Mouse (Mus musculus) lung, postnatal 14 days (tissue): ENCODE results near the gene Mier2.

Experiments used
- DNase-seq: peaks from one replicate; pipeline ENCODE4 v3.0.0; 2021

Mier2 gene

GRCm38 (mm10) chr10:79538873-79539272, 16.1 kb downstream of the Mier2 start:
- DNase-seq, result no peak

GRCm38 (mm10) chr10:79538323-79538722, 16.7 kb downstream of the Mier2 start:
- DNase-seq, result no peak

GRCm38 (mm10) chr10:79537781-79538180, 17.2 kb downstream of the Mier2 start:
- no peak for DNase-seq

DNA sequence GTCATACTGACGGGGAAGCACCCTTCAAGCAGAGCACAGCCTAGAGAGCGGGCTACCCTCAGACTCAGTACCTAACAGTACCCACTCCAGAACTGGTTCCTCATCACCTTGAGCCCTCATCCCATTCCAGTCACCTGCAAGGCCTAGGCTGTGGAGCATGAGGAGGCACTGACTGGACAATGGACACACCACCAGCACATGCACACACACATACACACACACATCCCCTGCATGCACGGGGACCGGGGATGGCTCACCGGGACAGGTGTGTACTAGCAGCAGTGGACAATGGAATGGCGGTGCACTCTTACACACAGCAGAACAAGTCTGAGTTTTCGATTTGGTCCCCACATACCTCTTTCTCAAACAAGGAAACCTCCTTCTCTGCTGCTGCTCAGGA, 17.7 kb downstream of the Mier2 start:
- no peak for DNase-seq

DNA sequence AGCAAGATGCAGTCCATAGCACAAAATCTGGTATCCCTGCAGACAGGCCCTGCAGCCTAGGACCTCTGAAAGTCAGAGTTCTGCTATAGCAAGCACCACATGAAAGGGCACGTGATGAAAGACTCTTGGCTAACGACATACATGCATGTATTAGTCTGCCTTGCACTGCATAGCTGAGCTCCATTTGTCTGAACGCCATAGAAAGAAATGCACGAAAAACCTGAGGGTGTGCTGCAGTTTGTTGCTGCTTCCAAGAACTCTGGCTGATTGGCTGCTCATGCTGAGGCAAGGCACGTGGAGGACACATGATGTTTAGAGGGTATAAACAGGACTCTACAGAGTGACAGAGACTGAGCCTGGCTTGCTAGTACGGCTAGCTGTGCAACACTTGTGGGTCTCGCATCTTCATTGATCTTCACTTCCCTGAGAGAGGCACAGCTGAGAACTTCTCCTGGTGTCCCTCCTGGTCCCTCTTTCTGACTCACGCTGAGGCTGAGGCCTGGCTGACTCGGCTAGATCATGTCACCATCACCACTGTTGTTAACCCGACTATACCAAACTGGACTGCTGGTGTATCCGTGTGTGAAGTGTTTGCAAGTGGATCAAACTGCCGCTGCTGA, 18.4 kb downstream of the Mier2 start:
- no peak for DNase-seq

DNA sequence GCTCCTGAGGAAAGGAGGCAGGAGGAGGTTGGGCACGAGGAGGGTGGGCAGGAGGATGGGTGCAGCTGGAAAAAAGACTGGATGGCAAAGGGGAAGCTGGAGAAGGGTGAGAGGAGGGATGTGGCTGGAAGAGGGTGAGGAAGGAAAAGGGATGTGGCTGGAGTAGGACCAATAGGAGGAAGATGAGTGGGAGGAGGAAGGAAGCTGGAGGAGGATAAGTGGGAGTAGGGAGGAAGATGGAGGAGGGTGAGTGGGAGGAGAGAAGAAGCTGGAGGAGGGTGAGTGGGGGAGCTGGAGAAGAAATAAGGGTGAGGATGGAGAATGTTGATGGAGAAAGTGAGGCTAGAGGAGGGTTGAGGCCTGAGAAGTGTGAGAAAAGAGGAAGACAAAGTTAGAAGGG, 19.6 kb downstream of the Mier2 start:
- DNase-seq, result no peak

DNA sequence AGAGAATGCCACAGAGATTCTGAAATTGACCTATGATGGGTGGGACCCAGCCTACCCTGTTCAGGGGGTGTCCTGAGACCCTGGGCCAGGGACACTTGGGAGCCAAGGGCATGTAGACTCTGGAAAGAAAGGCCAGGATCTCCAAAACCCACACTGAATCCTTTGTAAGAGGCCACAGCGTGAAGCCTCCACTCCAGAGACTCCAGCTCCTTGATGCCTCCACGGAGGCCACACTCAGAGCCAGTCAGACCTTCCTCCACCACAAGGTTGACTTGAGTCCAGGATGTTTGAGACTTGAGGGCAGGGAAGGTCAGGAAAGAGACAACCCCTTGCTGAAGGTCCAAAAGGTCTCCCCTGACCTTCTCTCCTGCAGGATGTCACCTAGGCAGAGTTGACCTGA, 20.6 kb downstream of the Mier2 start:
- DNase-seq, result no peak

DNA sequence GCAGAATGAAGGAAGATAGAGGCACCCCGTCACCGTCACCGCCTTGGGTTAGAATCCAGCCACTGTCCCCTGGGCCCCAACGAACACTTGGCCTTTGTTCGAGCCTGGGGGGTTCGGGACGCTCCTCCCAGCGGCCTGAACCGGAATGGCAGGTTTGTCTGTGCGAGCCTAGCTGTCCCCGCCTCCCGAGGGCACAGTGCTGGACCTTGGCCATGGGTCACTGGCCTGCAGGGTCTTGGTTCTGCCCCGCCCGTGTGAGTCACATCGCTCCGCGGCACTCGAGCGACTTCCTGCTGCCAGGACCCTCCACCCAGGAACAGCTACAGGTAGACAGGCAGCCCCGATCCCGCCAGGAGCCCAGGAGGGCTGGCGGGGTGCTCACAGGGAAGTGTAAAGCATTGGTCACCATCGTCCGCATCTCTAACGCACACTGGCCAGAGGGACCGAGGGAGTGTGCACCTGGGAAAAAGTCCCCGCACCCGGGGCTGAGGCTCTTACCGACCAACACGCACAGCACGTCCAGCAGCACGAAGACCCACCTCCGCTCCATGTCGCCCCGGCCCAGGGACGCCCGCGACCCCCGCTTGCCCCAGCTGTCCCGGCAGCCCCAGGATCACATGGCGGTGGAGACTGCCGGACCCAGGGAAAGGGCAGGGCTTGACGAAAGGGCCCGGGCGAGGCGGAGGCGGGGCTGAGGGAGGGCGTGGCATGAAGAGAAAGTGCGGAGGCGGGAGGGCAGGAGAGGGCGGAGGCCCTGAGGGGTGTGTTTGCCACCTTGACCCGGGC, 21.7 kb downstream of the Mier2 start, which contains the start of gene Plpp2:
Plpp2 (minus strand) TSS at position 671 of the 786 bp plus-strand sequence.
- DNase-seq, result peak; percentile 85

- DNase-seq, result no peak
Observed at GRCm38 (mm10) chr10:79532678-79533077, 22.3 kb downstream of the Mier2 start.

DNA sequence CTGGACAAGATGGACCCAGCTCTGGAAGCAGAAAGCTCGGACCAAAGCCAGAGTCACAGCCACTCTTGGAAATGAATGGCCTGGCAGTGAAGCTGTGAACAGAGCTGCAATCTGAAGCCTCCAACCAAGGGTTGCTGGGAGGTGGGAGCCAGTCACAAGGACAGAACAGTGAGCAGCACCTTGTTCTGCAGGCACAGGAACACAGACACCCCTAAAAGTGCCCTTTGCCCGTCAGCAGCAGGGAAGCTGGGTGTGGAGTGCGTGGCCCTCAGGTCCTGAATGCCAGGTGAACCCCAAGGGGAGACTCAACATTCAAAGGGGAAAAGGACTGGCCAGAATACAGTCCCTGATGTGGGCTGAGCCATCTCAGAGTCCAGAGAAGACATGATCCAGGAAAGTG, 23.4 kb downstream of the Mier2 start:
- DNase-seq, result no peak

DNA sequence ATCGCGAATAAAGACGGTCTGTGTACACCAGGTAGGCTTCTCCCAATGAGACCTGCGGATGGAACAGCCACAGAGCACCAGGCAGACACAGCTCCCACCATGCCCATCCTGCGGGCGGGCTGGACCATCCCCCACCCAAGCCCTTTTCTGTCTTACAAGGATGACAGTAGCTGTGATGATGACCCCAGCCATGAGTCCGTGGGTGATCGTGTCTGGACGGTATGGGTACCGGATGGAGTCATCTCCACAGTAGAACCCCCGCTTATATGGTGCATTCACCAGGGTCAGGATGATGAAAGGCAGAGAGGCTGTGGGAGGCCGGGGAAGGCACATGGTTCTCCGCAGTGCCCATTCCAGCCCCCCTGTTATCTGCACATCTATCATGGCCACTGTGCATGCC, 24.3 kb downstream of the Mier2 start:
- DNase-seq, result no peak

DNA sequence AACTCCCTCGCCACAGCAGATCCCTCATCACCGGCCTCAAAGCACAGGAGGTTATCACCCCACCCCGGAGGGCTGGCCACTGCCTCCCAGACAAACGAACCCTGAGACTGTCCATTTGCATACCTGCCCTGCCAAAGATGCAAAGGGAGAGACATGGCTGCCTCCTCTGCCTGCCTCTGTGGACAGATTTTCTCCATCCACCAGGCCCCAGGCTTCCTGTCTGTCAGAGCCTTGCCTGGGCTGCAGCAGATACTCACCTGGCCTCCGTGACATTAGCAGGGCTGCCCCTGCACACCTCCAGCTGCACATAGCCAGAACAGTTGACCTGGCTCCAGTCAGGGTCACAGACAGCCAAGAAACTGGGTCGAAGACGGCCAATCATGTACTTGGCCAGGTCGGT, 24.8 kb downstream of the Mier2 start:
- no peak for DNase-seq

DNA sequence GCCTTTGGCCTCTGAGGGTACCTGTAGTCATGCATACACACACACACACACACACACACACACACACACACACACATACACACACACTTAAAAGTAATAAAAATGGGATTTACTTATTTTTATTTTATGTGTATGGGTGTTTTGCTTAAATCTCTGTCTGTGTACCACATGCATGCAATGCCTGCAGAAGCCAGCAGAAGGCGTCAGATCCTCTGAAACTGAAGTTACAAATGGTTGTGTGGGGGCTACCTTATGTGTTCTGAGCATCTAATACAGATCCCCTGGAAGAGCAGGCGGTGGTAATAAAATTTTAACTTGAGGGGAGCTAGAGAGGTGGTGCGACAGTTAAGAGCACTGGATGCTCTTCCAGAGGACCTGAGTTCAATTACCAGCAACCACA, 26.9 kb downstream of the Mier2 start:
- DNase-seq, result no peak

GRCm38 (mm10) chr10:79527453-79527845, 27.6 kb downstream of the Mier2 start:
- no peak for DNase-seq

GRCm38 (mm10) chr10:79526661-79527452, 28.1 kb downstream of the Mier2 start:
- no peak for DNase-seq

DNA sequence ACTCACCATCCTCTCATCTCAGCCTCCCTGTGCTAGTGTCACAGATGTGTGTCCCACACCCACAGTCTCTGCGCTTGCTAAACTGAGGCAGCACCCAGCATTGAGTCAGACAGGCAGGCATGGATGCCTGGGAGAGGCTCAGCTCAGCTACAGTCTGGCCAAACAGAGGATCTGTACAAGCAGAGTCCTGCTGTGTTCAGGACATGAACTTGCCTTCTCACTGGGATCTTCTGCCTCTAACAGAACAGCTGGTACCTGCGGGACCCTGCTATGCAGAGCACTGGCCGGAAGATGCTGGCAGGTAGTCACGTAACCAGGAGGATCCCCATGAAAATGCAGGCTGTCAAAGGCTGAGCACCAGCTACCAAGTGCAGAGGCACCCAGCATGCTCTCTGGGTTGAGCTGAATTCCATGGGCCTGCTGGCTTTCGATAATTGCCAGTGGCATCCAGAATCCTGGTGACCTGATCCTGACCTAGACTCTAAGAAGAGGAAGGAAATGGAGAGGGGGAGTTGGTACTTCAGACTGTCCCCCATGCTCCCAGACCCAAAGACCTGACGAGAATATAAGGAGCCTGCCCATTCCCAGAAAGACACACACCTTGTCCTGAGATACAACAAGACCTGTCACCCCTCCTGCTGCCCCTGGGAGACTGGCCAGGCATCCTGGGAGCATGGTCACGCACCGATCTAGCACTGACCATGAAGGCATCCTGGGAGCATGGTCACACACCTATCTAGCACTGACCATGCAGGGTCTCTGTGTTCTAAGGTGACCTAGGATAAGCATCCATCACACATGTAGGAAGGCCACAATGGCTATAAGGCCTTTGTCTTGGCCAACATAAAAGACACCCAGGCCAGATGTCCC, 29.3 kb downstream of the Mier2 start:
- DNase-seq, result no peak

DNA sequence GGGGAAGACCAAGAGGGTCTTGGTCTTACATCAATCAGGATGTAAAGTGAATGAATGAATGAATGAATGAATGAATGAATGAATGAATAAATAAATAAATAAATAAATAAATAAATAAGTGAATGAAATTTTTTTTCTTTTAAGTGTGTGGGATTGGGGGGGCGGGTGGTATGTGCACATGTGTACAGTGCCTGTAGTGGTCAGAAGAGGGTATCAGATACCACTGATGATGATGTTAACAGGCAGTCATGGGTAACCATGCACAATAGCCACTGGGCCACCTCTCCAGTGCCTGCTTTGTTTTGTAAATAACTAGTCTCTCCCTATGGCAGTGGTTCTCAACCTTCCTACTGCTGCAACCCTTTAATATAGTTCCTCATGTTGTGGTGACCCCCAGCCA, 30.6 kb downstream of the Mier2 start:
- no peak for DNase-seq

DNA sequence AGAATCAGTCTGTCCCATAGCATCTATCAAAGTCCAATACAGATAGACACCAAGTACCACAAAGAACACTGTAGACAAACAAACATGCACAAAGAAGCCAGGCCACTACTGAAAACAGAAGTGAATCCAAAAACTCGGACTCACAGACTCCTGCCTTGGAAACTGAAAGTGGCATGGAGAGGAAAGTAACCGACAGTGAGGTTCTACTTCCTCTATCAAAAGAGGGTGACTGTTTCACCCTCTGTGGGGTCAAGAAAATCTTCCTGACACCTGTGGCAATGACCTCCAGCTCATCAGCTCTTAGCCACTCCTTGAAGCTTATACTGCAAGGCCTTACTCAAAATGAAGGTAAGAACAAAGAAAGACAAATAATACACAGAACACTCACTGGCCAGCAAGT, 48.3 kb downstream of the Mier2 start:
- DNase-seq, result no peak

- no peak for DNase-seq
Observed at GRCm38 (mm10) chr10:79502830-79503644, 52.0 kb downstream of the Mier2 start.

DNA sequence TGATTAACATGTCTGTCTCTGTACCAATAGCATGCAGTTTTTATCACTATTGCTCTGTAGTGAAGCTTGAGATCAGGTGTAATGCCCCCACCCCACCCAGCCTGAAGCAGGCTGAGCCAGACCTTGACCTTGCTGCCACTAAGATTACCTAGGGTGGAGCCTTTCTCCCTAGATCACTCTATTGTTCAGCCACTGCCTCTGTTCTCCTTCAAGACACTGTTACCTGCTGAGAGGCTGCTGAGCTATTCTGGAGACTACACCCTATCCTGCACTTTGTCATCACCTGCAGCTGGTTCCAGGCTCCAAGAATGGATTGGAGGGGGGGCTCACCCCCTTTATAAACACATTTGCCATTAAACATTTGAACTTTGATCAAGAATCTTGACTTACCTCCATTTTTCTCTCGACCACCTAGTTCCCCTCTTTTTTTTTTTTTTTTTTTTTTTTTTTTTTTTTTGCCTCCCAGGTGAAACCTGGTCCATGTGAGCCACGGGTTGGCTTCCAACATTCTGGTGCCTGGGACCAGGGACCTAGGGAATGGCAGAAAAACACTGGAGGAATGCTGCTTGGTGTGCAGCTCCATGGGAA, 58.2 kb downstream of the Mier2 start:
- DNase-seq, result no peak

DNA sequence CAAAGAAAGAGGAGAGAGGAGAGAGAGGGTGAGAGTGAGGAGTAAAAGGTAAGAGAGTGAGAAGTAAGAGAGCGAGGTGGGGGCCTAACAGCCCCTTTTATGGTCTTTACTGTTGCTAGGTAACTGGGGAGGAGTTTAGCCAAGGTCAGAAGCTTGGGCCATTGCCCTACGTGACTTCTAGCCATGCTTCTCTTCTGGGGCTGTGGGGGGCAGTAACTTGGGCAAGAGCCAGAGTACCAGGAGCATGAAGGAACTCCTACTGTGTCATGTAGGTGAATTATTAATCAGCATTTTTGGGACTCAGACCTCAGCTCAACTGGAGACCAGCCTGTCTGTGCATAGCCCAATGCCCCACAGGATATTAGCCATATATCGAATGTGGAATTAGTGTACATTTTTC, 59.1 kb downstream of the Mier2 start:
- no peak for DNase-seq
